Comparison of ENCODE assay signal across 19 mouse cellular contexts in genomic region chr2:39614221-39614620, GRCm38 (mm10).
"Had no signal": no experiment of that assay in that cellular context is flagged by ENCODE, and none has a peak within 500 bp of the region (broad histone marks: within the 10 kb centered on the region; RNA-seq: fewer than 3 reads in every experiment).

No protein-coding gene starts in this region.

- H3K9ac ChIP-seq: limb, embryonic 12.5 days; limb, embryonic 15.5 days; liver, embryonic 14.5 days; liver, postnatal 0 days; lung, embryonic 14.5 days; midbrain, embryonic 13.5 days; stomach, embryonic 15.5 days had no signal

- H3K27ac ChIP-seq: limb, embryonic 12.5 days; limb, embryonic 15.5 days; liver, embryonic 14.5 days; midbrain, embryonic 10.5 days; midbrain, embryonic 13.5 days; stomach, embryonic 15.5 days had no signal

- ATAC-seq: liver, postnatal 0 days; lung, postnatal 0 days; midbrain, embryonic 13.5 days; midbrain, embryonic 16.5 days had no signal

- H3K27me3 ChIP-seq: limb, embryonic 12.5 days; limb, embryonic 15.5 days; megakaryocyte, embryonic 14.5 days; midbrain, embryonic 13.5 days; stomach, embryonic 15.5 days had no signal

- H3K4me3 ChIP-seq: limb, embryonic 12.5 days; limb, embryonic 15.5 days; megakaryocyte, embryonic 14.5 days; midbrain, embryonic 10.5 days; midbrain, embryonic 13.5 days; stomach, embryonic 15.5 days had no signal

- H3K9me3 ChIP-seq: limb, embryonic 15.5 days; midbrain, embryonic 10.5 days; midbrain, embryonic 13.5 days; stomach, embryonic 15.5 days had no signal

- DNase-seq: kidney, adult 18-20 months; kidney, adult 9 months; kidney, postnatal 14 days; kidney, postnatal 4 days; left cerebral cortex, postnatal 4 days; liver, postnatal 0 days; lung, embryonic 14.5 days; spleen, adult 18-20 months; thymus, postnatal 36 days had no signal

- H3K36me3 ChIP-seq: limb, embryonic 12.5 days; limb, embryonic 15.5 days; midbrain, embryonic 10.5 days; midbrain, embryonic 13.5 days; stomach, embryonic 15.5 days had no signal

- H3K4me1 ChIP-seq: limb, embryonic 12.5 days; limb, embryonic 15.5 days; megakaryocyte, embryonic 14.5 days; midbrain, embryonic 10.5 days; midbrain, embryonic 13.5 days; stomach, embryonic 15.5 days had no signal

- H3K4me2 ChIP-seq: limb, embryonic 12.5 days; limb, embryonic 15.5 days; liver, embryonic 11.5 days; lung, embryonic 14.5 days; midbrain, embryonic 13.5 days; stomach, embryonic 15.5 days had no signal
